In genomic region chr1:23399552-23399951, GRCm38 (mm10) we compare ENCODE assay signal across 14 mouse cellular contexts. TPM values are rescaled to one million over a fixed set of nuclear protein-coding genes. Genes with fewer than 3 reads are reported as not detected.
DNase-seq lines count a peak whose midpoint lies in the region; ATAC-seq and TF ChIP-seq lines count a peak whose summit lies in the region.
"Had no signal": no experiment of that assay in that cellular context is flagged by ENCODE, and none has a peak within 500 bp of the region (broad histone marks: within the 10 kb centered on the region; RNA-seq: fewer than 3 reads in every experiment).

No protein-coding gene starts in this region.

- H3K27me3 ChIP-seq in heart, embryonic 15.5 days: no peaks in the 10 kb centered on the region
- H3K27me3 ChIP-seq in megakaryocyte, embryonic 14.5 days (replicated peaks): no peaks in the 10 kb centered on the region
- H3K27me3 ChIP-seq: hindbrain, embryonic 15.5 days; limb, embryonic 12.5 days had no signal

- no peak for TF ChIP-seq CTCF in left cerebral cortex, adult 2 months (IDR thresholded peaks at IDR 0.05)

- no peak overlapping the region for H3K27ac ChIP-seq in heart, embryonic 15.5 days
- no peak overlapping the region for H3K27ac ChIP-seq in left cerebral cortex, adult 2 months
- H3K27ac ChIP-seq: hindbrain, embryonic 15.5 days; limb, embryonic 12.5 days; macrophage had no signal

- no peaks in the 10 kb centered on the region for H3K9me3 ChIP-seq in heart, embryonic 15.5 days (replicated peaks)
- no peaks in the 10 kb centered on the region for H3K9me3 ChIP-seq in megakaryocyte, embryonic 14.5 days
- H3K9me3 ChIP-seq: hindbrain, embryonic 15.5 days; limb, embryonic 12.5 days had no signal

- H3K4me2 ChIP-seq in heart, embryonic 15.5 days: 0 out of 2 replicates have a peak overlapping the region, but pooled peaks have one; percentile 2
- H3K4me2 ChIP-seq: hindbrain, embryonic 15.5 days; limb, embryonic 12.5 days had no signal

- no peak overlapping the region for H3K4me3 ChIP-seq in heart, embryonic 15.5 days
- H3K4me3 ChIP-seq in megakaryocyte, embryonic 14.5 days (replicated peaks): peak overlapping the region; percentile 86
- no peak overlapping the region for H3K4me3 ChIP-seq in left cerebral cortex, adult 2 months
- H3K4me3 ChIP-seq: hindbrain, embryonic 15.5 days; limb, embryonic 12.5 days had no signal

- DNase-seq in heart, adult 9 months (ENCODE audit: low spot score in 2 of 2): no peak
- DNase-seq in A20 (ENCODE audit: low read depth, low spot score): peak; percentile 31
- DNase-seq in cerebellum, postnatal 25 days: no peak
- DNase-seq in adrenal gland, postnatal 4 days (ENCODE audit: low spot score in 2 of 2): no peak
- DNase-seq in left cerebral cortex, adult 2 months (ENCODE audit: extremely low spot score in 1 of 2, low spot score in 2 of 2): no peak
- DNase-seq: cerebellum, adult 11-12 months; gastrocnemius, postnatal 36 days had no signal

- no peaks in the 10 kb centered on the region for H3K36me3 ChIP-seq in heart, embryonic 15.5 days
- H3K36me3 ChIP-seq in megakaryocyte, embryonic 14.5 days (replicated peaks; ENCODE audit: low read length): no peaks in the 10 kb centered on the region
- H3K36me3 ChIP-seq: hindbrain, embryonic 15.5 days; limb, embryonic 12.5 days had no signal

- intact Hi-C loops in left cerebral cortex, adult 2 months (cut with DNase I): no loop called here

- no peak for ATAC-seq in heart, embryonic 15.5 days (replicated peaks; ENCODE audit: insufficient number of reproducible peaks, insufficient read depth, low FRiP score, low read depth)
- peak; percentile 95 for ATAC-seq in common myeloid progenitor, adult 5-6 weeks (replicated peaks; ENCODE audit: low read depth, poor library complexity, severe bottlenecking)
- ATAC-seq: forebrain, embryonic 14.5 days had no signal

- H3K9ac ChIP-seq in heart, embryonic 15.5 days: no peak overlapping the region
- H3K9ac ChIP-seq: hindbrain, embryonic 15.5 days; limb, embryonic 12.5 days had no signal

- peaks cover 5% of the 10 kb centered on the region for H3K4me1 ChIP-seq in heart, embryonic 15.5 days (replicated peaks)
- H3K4me1 ChIP-seq in megakaryocyte, embryonic 14.5 days: peaks cover 27% of the 10 kb centered on the region
- H3K4me1 ChIP-seq: hindbrain, embryonic 15.5 days; limb, embryonic 12.5 days had no signal

- whole genome bisulfite sequencing in heart, embryonic 15.5 days: 31% methylated on average over 1 of the region's 1 CpGs

RNA-seq across cellular contexts. Expression of gene Ogfrl1, which starts 2.0 kb away (rescaled TPM):
- 9.1 and 9.2 TPM in 2 replicates for polyA plus RNA-seq in heart, embryonic 15.5 days (2015; fragmentation: Nextera tagmentation; extraction: Ambion mirVana)
- 55.1 and 61.4 TPM in 2 replicates for total RNA-seq in common myeloid progenitor, adult 5-6 weeks (2017)
- 20.8 and 22.0 TPM in 2 replicates for polyA plus RNA-seq in megakaryocyte, embryonic 14.5 days (2012; ENCODE audit: insufficient read depth, low replicate concordance)
- 10 to 100 TPM; 11.9 to 12.4 TPM for total RNA-seq in adrenal gland, postnatal 4 days (2021)
- 10 to 100 TPM; 75.4 to 76.6 TPM for total RNA-seq in left cerebral cortex, adult 2 months (2021)
